Mouse (Mus musculus): Measurements from ENCODE around the gene Gch1. TPM values are rescaled to one million over a fixed set of nuclear protein-coding genes. Genes with fewer than 3 reads are reported as not detected.

Gch1 gene
- total and polyA plus RNA-seq, 2 experiments from 2014 or later = 5.6 to 10.2 TPM

DNA sequence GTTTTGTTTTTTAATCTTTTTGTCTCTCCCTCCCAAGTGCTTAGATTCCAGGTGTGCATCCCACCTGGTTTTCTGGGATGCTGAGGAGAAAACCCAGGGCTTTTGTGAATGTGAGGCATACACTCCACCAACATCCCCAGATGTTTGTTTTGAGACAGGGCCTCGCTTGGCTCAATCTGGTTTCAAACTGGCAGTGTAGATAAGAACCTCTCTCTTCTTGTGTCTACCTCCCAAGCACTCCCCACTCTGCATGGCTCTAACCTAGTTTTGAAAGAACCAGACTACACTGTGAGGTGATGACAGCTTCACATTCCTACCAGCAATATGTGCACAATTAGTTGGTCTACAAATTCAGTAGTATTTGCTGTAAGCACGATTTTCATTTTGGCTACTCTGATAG is 44.4 kb upstream of the Gch1 start:
- H3K9ac ChIP-seq (replicated peaks; ENCODE audit: low read depth, low read length) = no peak overlapping the region
- H3K27ac ChIP-seq (ENCODE audit: low read depth) = no peak overlapping the region
- no peak overlapping the region for H3K4me3 ChIP-seq (ENCODE audit: low read depth, low read length)
- no peaks in the 10 kb centered on the region for H3K27me3 ChIP-seq (ENCODE audit: control insufficient read depth, insufficient read depth, low read length)
- WGBS = 21% methylated on average over 2 of the region's 2 CpGs
- no peaks in the 10 kb centered on the region; the same call in 1 of the 2 replicates for H3K4me1 ChIP-seq (ENCODE audit: control insufficient read depth, insufficient read depth)
- no peak overlapping the region for H3K4me2 ChIP-seq (ENCODE audit: low read depth, low read length)
- no peaks in the 10 kb centered on the region for H3K36me3 ChIP-seq (replicated peaks; ENCODE audit: control insufficient read depth, insufficient read depth, low read length)
- TF ChIP-seq EP300 (IDR thresholded peaks at IDR 0.05; ENCODE audit: low read depth) (no peak), CTCF (IDR thresholded peaks at IDR 0.05; ENCODE audit: low read depth) (no peak)
- peak; percentile 35 for DNase-seq (ENCODE audit: low spot score)
- H3K9me3 ChIP-seq (replicated peaks; ENCODE audit: control insufficient read depth, low read length) = no peaks in the 10 kb centered on the region
- ATAC-seq (ENCODE audit: insufficient read depth, low read depth) = peak; percentile 24; the same call in 1 of the 2 replicates

- no peak overlapping the region for H3K4me3 ChIP-seq (ENCODE audit: low read depth, low read length)
- WGBS = 40% methylated on average over 11 of the region's 11 CpGs
- no peak overlapping the region for H3K9ac ChIP-seq (replicated peaks; ENCODE audit: low read depth, low read length)
- TF ChIP-seq CTCF (IDR thresholded peaks at IDR 0.05; ENCODE audit: low read depth) (no peak), EP300 (IDR thresholded peaks at IDR 0.05; ENCODE audit: low read depth) (no peak)
- no peaks in the 10 kb centered on the region; the same call in 1 of the 2 replicates for H3K4me1 ChIP-seq (ENCODE audit: control insufficient read depth, insufficient read depth)
- no peak overlapping the region for H3K4me2 ChIP-seq (ENCODE audit: low read depth, low read length)
- peak; percentile 59 for DNase-seq (ENCODE audit: low spot score)
- H3K27ac ChIP-seq (ENCODE audit: low read depth) = peak overlapping the region; percentile 50
- H3K36me3 ChIP-seq (replicated peaks; ENCODE audit: control insufficient read depth, insufficient read depth, low read length) = no peaks in the 10 kb centered on the region
- no peaks in the 10 kb centered on the region for H3K9me3 ChIP-seq (replicated peaks; ENCODE audit: control insufficient read depth, low read length)
- no peaks in the 10 kb centered on the region for H3K27me3 ChIP-seq (ENCODE audit: control insufficient read depth, insufficient read depth, low read length)
- no peak for ATAC-seq (ENCODE audit: insufficient read depth, low read depth)
These were observed 40.7 kb upstream of the Gch1 start for GRCm38 (mm10) chr14:47229796-47230376.

DNA sequence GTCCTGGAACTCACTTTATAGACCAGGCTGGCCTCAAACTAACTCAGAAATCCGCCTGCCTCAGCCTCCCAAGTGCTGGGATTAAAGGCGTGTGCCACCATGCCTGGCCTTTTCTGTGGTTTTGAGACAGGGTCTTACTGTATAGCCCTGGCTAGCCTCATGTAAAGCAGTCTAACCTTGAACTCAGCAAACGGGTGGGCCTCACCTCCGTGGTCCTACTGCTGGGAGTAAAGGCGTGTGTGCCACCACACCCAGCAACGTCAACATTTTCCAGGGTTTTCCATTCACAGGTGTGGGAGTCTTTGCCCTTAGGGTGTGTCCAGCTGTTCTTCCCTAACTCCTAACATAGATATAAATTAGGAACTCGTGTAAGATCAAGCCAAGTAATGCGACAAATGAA is 36.7 kb upstream of the Gch1 start:
- H3K4me1 ChIP-seq (ENCODE audit: control insufficient read depth, insufficient read depth) = no peaks in the 10 kb centered on the region; the same call in 1 of the 2 replicates
- no peaks in the 10 kb centered on the region for H3K36me3 ChIP-seq (replicated peaks; ENCODE audit: control insufficient read depth, insufficient read depth, low read length)
- no peak overlapping the region for H3K27ac ChIP-seq (ENCODE audit: low read depth)
- DNase-seq (ENCODE audit: low spot score) = no peak
- no peak for ATAC-seq (ENCODE audit: insufficient read depth, low read depth)
- H3K27me3 ChIP-seq (ENCODE audit: control insufficient read depth, insufficient read depth, low read length) = no peaks in the 10 kb centered on the region
- no peaks in the 10 kb centered on the region for H3K9me3 ChIP-seq (replicated peaks; ENCODE audit: control insufficient read depth, low read length)
- no peak overlapping the region for H3K4me2 ChIP-seq (ENCODE audit: low read depth, low read length)
- 87% methylated on average over 8 of the region's 8 CpGs for WGBS
- no peak overlapping the region for H3K9ac ChIP-seq (replicated peaks; ENCODE audit: low read depth, low read length)
- no peak overlapping the region for H3K4me3 ChIP-seq (ENCODE audit: low read depth, low read length)
- TF ChIP-seq CTCF (IDR thresholded peaks at IDR 0.05; ENCODE audit: low read depth) (no peak), EP300 (IDR thresholded peaks at IDR 0.05; ENCODE audit: low read depth) (no peak)

DNA sequence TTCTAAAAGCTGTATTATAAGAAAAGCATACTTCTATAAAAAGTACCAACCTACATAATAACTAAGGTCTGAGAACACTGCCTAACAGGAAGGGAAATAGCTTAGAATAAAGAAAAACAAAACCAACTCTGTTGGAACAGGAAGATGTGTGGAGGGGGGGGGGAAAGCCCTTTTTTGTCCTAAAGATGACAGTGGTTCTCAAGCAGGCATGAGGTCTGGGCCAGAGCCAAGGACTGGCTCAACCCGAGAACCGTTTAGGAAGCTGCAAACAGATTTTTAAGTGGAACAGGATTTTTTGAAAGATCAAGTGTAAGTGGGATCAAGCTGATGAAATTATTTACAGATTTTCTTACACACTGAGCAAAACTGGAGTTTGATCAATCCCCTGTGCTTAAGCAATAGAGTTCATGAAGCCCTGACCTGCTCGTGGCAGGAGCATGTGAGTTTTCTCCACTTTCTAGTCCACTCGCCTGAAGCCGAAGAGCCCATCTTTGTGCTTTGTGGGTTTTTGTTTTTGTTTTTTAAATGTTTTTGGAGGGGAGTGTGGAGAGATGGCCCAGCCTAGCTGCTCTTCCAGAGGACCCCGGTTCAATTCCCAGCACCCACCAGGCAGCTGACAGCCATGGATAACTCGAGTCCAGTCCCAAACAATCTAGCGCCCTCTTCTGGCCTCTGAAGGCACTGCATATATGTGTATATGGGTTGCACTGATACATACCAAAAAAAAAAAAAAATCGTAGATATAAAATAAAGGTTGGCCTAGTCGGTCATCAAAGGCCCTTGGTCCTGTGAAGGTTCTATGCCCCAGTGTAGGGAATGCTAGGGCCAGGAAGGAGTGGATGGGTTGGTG is 35.5 kb upstream of the Gch1 start:
- 74% methylated on average over 10 of the region's 10 CpGs for WGBS
- H3K4me3 ChIP-seq (ENCODE audit: low read depth, low read length) = no peak overlapping the region
- H3K4me2 ChIP-seq (ENCODE audit: low read depth, low read length) = no peak overlapping the region
- no peaks in the 10 kb centered on the region for H3K4me1 ChIP-seq (ENCODE audit: control insufficient read depth, insufficient read depth)
- no peak overlapping the region for H3K9ac ChIP-seq (replicated peaks; ENCODE audit: low read depth, low read length)
- no peaks in the 10 kb centered on the region for H3K27me3 ChIP-seq (ENCODE audit: control insufficient read depth, insufficient read depth, low read length)
- TF ChIP-seq CTCF (IDR thresholded peaks at IDR 0.05; ENCODE audit: low read depth) (no peak), EP300 (IDR thresholded peaks at IDR 0.05; ENCODE audit: low read depth) (no peak)
- no peak for DNase-seq (ENCODE audit: low spot score)
- no peaks in the 10 kb centered on the region for H3K36me3 ChIP-seq (replicated peaks; ENCODE audit: control insufficient read depth, insufficient read depth, low read length)
- no peaks in the 10 kb centered on the region for H3K9me3 ChIP-seq (replicated peaks; ENCODE audit: control insufficient read depth, low read length)
- H3K27ac ChIP-seq (ENCODE audit: low read depth) = no peak overlapping the region
- no peak for ATAC-seq (ENCODE audit: insufficient read depth, low read depth)

DNA sequence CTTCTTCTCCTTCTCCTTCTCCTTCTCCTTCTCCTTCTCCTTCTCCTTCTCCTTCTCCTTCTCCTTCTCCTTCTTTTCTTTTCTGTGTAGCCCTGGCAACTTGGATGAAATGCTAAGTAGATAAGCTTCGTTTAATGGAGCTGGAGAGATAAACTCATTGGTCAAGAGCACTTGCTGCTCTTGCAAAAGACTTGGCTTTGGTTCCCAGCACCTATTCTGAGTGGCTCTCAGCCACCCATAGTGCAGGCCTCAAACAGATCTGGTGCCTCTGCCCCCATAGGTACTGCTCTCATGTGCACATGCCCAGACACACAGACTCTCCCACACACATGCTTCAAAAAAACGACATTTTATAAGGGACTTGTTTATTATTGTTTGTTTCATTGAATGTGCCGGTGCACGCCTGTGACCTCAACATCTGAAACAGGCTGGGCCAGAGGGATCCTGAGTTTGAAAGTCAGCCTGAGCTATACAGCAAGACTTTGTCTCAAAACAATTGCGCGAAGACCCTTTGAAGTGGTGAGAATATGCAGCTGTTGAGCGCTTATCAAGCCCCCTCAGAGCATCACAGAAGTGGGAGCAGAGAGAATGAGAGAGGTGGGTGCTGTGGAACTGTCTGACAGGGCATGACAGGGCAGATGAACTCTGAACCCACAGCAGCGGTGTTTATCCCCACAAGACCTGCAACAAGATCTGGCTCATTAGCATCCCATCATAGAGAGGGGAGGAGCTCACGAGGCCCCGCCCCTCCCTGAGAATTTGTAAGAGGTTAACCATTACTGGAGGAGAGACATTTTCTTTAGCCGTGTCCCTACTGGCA is 33.6 kb upstream of the Gch1 start:
- Histone ChIP-seq H3K36me3 (replicated peaks; ENCODE audit: control insufficient read depth, insufficient read depth, low read length) (no peaks in the 10 kb centered on the region), H3K4me2 (ENCODE audit: low read depth, low read length) (no peak overlapping the region), H3K27me3 (ENCODE audit: control insufficient read depth, insufficient read depth, low read length) (no peaks in the 10 kb centered on the region), H3K9me3 (replicated peaks; ENCODE audit: control insufficient read depth, low read length) (no peaks in the 10 kb centered on the region), H3K4me3 (ENCODE audit: low read depth, low read length) (no peak overlapping the region), H3K4me1 (ENCODE audit: control insufficient read depth, insufficient read depth) (no peaks in the 10 kb centered on the region), H3K27ac (ENCODE audit: low read depth) (no peak overlapping the region), H3K9ac (replicated peaks; ENCODE audit: low read depth, low read length) (no peak overlapping the region)
- ATAC-seq (ENCODE audit: insufficient read depth, low read depth) (no peak), DNase-seq (ENCODE audit: low spot score) (no peak)
- TF ChIP-seq EP300 (IDR thresholded peaks at IDR 0.05; ENCODE audit: low read depth) = no peak
- no peak for TF ChIP-seq CTCF (IDR thresholded peaks at IDR 0.05; ENCODE audit: low read depth)
- WGBS = 70% methylated on average over 11 of the region's 11 CpGs
